Mouse (Mus musculus) kidney, embryonic 14.5 days (tissue): Measurements from ENCODE around the gene Zfp37. TPM values are rescaled to one million over a fixed set of nuclear protein-coding genes. Genes with fewer than 3 reads are reported as not detected.
A peak's percentile ranks its signal among the peaks of the same experiment; 100 is the strongest.

Experiments
- ATAC-seq: fragments of 200-750 bp; cut with Nextera tagmentation; 2 replicates; pipeline ENCODE4 v1.8.0; 2017; ENCODE audit warnings: moderate number of reproducible peaks, mild to moderate bottlenecking, moderate TSS enrichment, moderate library complexity; ENCODE audit not compliant: low FRiP score, low TSS enrichment
- H3K27ac ChIP-seq: fragments of 300-500 bp; sonication (generic); 2 replicates; pipeline ENCODE4 v1.5.1; 2014; ENCODE audit warnings: low read depth, mild to moderate bottlenecking, low read length, moderate library complexity, mixed read lengths
- H3K27me3 ChIP-seq: fragments of 300-500 bp; sonication (generic); 2 replicates; pipeline ENCODE4 v1.6.1; 2014; ENCODE audit warnings: mild to moderate bottlenecking, low read length; ENCODE audit not compliant: control insufficient read depth, insufficient read depth
- H3K36me3 ChIP-seq: fragments of 300-500 bp; sonication (generic); 2 replicates; pipeline ENCODE4 v1.6.1; 2014; ENCODE audit warnings: low read length, mixed read lengths; ENCODE audit not compliant: control insufficient read depth, insufficient read depth
- H3K4me1 ChIP-seq: fragments of 300-500 bp; sonication (generic); 2 replicates; pipeline ENCODE4 v1.6.1; 2014; ENCODE audit warnings: low read length, mixed read lengths; ENCODE audit not compliant: control insufficient read depth, insufficient read depth
- H3K4me2 ChIP-seq: fragments of 300-500 bp; sonication (generic); replicated peaks from 2 replicates; pipeline ENCODE4 v1.6.1; 2014; ENCODE audit warnings: low read depth, mild to moderate bottlenecking, low read length
- H3K4me3 ChIP-seq: fragments of 300-500 bp; sonication (generic); 2 replicates; pipeline ENCODE4 v1.5.1; 2014; ENCODE audit warnings: mild to moderate bottlenecking, low read length
- H3K9ac ChIP-seq: fragments of 300-500 bp; sonication (generic); 2 replicates; pipeline ENCODE4 v1.6.1; 2014; ENCODE audit warnings: low read depth, mild to moderate bottlenecking, low read length, moderate library complexity
- H3K9me3 ChIP-seq: fragments of 300-500 bp; sonication (generic); 2 replicates; pipeline ENCODE4 v1.6.1; 2016; ENCODE audit warnings: low read length; ENCODE audit not compliant: control insufficient read depth
- WGBS: fragments of 180-500 bp; shearing (Covaris S2); extraction: QIAGEN DNeasy Blood & Tissue Kit; methylation state at CpG from one replicate; pipeline ENCODE4 v1.1.7; 2014; 5-methylcytosine and 5-hydroxymethylcytosine counted together
- polyA plus RNA-seq: library from polyadenylated mRNA; unstranded; fragments of >200 nt; fragmentation: Nextera tagmentation; extraction: Ambion mirVana; gene quantifications from 2 replicates; pipeline ENCODE4 v1.2.1, GENCODE M21; 2014

Gene Zfp37
- polyA plus RNA-seq, 1 experiment from 2014 or later: 15.5 TPM

- H3K9ac ChIP-seq: no peak overlapping the region
- WGBS: 85% methylated on average over 1 of the region's 1 CpGs
- no peak overlapping the region for H3K27ac ChIP-seq
- H3K4me1 ChIP-seq: no peaks in the 10 kb centered on the region
- no peaks in the 10 kb centered on the region for H3K27me3 ChIP-seq
- no peaks in the 10 kb centered on the region for H3K9me3 ChIP-seq
- H3K4me3 ChIP-seq: no peak overlapping the region
- no peaks in the 10 kb centered on the region for H3K36me3 ChIP-seq
- ATAC-seq: no peak
- no peak overlapping the region for H3K4me2 ChIP-seq
Measured at GRCm38 (mm10) chr4:62230153-62230552, 694 bp downstream of the Zfp37 start.

- no peak overlapping the region for H3K9ac ChIP-seq
- H3K9me3 ChIP-seq: no peaks in the 10 kb centered on the region
- H3K4me1 ChIP-seq: no peaks in the 10 kb centered on the region
- no peak for ATAC-seq
- WGBS: 86% methylated on average over 7 of the region's 7 CpGs
- H3K27me3 ChIP-seq: no peaks in the 10 kb centered on the region
- H3K36me3 ChIP-seq: no peaks in the 10 kb centered on the region
- H3K4me2 ChIP-seq: no peak overlapping the region
- no peak overlapping the region for H3K27ac ChIP-seq
- H3K4me3 ChIP-seq: no peak overlapping the region
Measured at GRCm38 (mm10) chr4:62229448-62229847, 1.4 kb downstream of the Zfp37 start.

- no peaks in the 10 kb centered on the region for H3K4me1 ChIP-seq
- no peak for ATAC-seq
- no peaks in the 10 kb centered on the region for H3K27me3 ChIP-seq
- no peak overlapping the region for H3K9ac ChIP-seq
- no peaks in the 10 kb centered on the region for H3K36me3 ChIP-seq
- H3K4me3 ChIP-seq: no peak overlapping the region
- no peak overlapping the region for H3K27ac ChIP-seq
- H3K4me2 ChIP-seq: no peak overlapping the region
- H3K9me3 ChIP-seq: no peaks in the 10 kb centered on the region
- 35% methylated on average over 10 of the region's 10 CpGs for WGBS
Measured at GRCm38 (mm10) chr4:62228391-62228790, 2.5 kb downstream of the Zfp37 start.

GRCm38 (mm10) chr4:62213490-62213889, 17.4 kb downstream of the Zfp37 start:
- H3K4me2 ChIP-seq: no peak overlapping the region
- no peak for ATAC-seq
- 0 out of 2 replicates have a peak, but pooled peaks cover 3% of the 10 kb centered on the region for H3K4me1 ChIP-seq
- H3K36me3 ChIP-seq: no peaks in the 10 kb centered on the region
- no peak overlapping the region for H3K9ac ChIP-seq
- H3K27ac ChIP-seq: no peak overlapping the region
- no peaks in the 10 kb centered on the region for H3K9me3 ChIP-seq
- H3K27me3 ChIP-seq: no peaks in the 10 kb centered on the region
- 80% methylated on average over 2 of the region's 2 CpGs for WGBS
- H3K4me3 ChIP-seq: no peak overlapping the region

- no peak overlapping the region for H3K4me2 ChIP-seq
- no peaks in the 10 kb centered on the region for H3K27me3 ChIP-seq
- H3K36me3 ChIP-seq: no peaks in the 10 kb centered on the region
- no peaks in the 10 kb centered on the region for H3K9me3 ChIP-seq
- H3K9ac ChIP-seq: no peak overlapping the region
- WGBS: 51% methylated on average over 4 of the region's 4 CpGs
- peaks cover 7% of the 10 kb centered on the region; the same call in 1 of the 2 replicates for H3K4me1 ChIP-seq
- no peak overlapping the region for H3K4me3 ChIP-seq
- H3K27ac ChIP-seq: no peak overlapping the region
- no peak for ATAC-seq
Measured at GRCm38 (mm10) chr4:62210035-62210434, 20.8 kb downstream of the Zfp37 start.

GRCm38 (mm10) chr4:62208696-62209380, 22.0 kb downstream of the Zfp37 start:
- H3K27ac ChIP-seq: peak overlapping the region; percentile 85
- no peaks in the 10 kb centered on the region for H3K9me3 ChIP-seq
- peaks cover 7% of the 10 kb centered on the region; the same call in 1 of the 2 replicates for H3K4me1 ChIP-seq
- no peaks in the 10 kb centered on the region for H3K27me3 ChIP-seq
- H3K4me3 ChIP-seq: peak overlapping the region; percentile 70
- peak overlapping the region; percentile 61 for H3K4me2 ChIP-seq
- peaks cover 2% of the 10 kb centered on the region for H3K36me3 ChIP-seq
- H3K9ac ChIP-seq: peak overlapping the region; percentile 78
- peak; percentile 20 for ATAC-seq
- 7% methylated on average over 19 of the region's 19 CpGs for WGBS

- Histone ChIP-seq H3K4me1 (peaks cover 7% of the 10 kb centered on the region; the same call in 1 of the 2 replicates), H3K4me3 (peak overlapping the region; percentile 70), H3K36me3 (peaks cover 10% of the 10 kb centered on the region), H3K27ac (peak overlapping the region; percentile 85), H3K9me3 (no peaks in the 10 kb centered on the region), H3K9ac (peak overlapping the region; percentile 78), H3K4me2 (peak overlapping the region; percentile 61), H3K27me3 (no peaks in the 10 kb centered on the region)
- peak; percentile 97 for ATAC-seq
- under 1% methylated on average over 45 of the region's 45 CpGs for WGBS
Measured at GRCm38 (mm10) chr4:62207851-62208695, 22.8 kb downstream of the Zfp37 start.

- H3K27me3 ChIP-seq: no peaks in the 10 kb centered on the region
- no peak overlapping the region for H3K27ac ChIP-seq
- peaks cover 15% of the 10 kb centered on the region; the same call in 1 of the 2 replicates for H3K9me3 ChIP-seq
- H3K4me1 ChIP-seq: no peaks in the 10 kb centered on the region
- peaks cover 49% of the 10 kb centered on the region for H3K36me3 ChIP-seq
- no peak overlapping the region for H3K9ac ChIP-seq
- 83% methylated on average over 7 of the region's 7 CpGs for WGBS
- no peak overlapping the region for H3K4me2 ChIP-seq
- no peak for ATAC-seq
- H3K4me3 ChIP-seq: no peak overlapping the region
Measured at GRCm38 (mm10) chr4:62199923-62200529, 30.8 kb downstream of the Zfp37 start.
